Mouse (Mus musculus): ENCODE data around the gene Dnajb14. TPM values are rescaled to one million over a fixed set of nuclear protein-coding genes. Genes with fewer than 3 reads are reported as not detected.

Gene Dnajb14
- 10 to 100 TPM in 1 of 2 experiments, 1 to 10 TPM in 1; 7.6 to 11.5 TPM for polyA plus RNA-seq (2017; shearing (Covaris generic))

DNA sequence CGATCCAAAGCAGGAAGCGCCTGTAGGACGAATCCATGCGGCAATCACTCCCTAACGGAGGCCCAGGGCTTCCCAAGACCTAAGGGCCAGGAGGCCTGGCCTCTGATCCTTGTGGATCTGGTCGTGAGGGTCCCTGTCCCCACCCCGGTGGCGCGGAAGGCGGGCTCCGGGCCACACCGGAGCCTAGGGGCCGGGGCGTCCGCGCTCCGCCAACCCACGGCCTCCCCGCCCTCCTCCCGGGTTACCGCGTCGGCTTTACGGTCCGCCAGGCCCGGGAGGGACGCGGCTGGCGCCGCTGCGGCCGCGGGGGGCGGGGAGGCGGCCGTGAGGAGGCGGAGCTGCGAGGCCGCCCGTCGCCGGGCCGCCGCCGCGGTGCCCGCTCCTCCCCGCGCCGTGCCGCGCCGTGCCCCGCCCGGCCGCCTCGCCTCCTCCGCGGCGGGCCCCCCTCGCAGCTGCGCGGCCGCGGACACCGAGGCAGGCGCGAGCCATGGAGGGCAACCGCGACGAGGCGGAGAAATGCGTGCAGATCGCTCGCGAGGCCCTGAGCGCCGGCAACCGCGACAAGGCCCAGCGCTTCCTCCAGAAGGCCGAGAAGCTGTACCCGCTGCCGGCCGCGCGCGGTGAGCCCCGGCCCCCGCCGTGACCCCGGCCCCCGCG lies at the start of gene Dnajb14:
Gene Dnajb14 (plus strand): TSS at position 239 of the 657 bp plus-strand sequence.

DNA sequence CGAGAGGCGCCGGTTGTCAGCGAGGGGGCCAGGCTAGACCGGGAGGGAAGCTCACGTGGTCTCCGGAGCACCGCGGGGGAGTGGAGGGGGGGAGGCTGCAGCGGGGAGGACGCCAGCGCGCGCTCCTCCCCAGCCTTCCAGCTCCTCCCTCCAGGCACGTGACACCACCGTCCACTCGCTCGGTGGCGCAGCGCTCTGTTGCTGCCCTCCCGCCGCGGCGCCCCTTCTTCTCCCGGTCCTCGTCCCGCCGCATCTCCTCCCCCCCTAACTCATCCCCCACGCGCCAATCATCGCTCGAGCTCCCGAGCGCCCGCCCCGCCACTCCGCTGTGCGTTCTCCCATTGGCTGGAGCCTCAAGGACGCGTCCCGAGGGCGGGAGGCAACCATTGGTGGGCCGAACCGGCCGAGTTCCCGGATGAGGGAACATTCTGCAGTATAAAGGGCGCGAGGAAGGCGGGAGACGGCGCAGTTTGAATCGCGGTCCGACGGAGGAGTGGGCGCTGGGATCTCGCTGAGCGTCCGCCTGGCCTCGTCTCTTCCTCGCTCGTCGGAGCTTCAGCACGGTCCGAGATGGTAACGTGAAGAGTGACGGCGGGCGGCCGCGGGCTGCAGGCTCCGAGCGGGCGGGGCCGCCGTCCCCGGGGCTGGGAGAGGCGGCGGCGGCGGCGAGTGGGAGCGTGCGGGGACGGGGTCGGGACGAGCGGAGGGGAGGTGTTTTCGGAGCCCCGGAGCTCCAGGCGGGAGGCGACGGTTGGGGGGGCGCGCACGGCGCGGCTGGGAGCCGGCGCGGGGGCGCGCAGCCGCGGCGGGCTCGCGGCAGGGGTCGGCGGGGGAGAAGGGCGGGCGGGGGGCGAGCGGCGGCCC lies 3.1 kb upstream of the Dnajb14 start, which contains the start of gene H2afz:
Gene H2afz (plus strand): TSS at position 364 of the 864 bp plus-strand sequence.

DNA sequence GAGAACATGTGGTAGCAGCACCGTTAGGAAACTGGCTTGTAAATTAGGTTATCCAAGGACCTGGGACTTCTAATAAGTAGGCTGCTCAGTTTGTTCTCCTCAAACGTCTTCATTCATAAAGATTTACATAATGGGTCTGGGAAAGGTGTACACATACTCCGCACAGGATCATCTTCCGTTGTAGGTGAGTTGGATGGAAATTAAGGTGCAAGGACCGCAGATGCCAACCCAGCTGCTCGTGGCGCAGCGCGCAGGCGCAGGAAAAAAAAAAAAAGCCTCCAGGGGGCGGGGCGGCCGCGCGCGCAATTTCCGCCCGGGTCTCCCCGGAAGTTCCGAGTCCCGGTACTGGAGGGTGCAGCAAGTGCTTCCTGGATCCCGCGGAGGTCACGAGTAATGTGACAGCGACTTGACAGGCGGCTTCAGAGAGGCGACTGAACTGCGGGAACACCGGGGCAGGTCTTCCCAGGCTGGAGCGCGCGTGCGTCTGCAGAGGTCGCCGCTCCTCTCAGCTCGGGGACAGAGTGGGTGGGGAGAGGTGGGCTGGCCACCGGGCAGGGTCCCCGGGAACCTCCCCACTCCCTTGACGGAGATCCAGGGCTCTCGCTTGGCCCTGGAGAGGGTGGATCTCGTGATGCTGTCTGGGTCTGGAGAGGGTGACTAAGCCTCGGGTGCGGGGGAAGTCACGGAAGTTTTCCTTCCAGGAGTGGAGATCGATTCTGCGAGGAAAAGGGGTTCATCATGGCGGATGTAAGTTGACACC lies 50.9 kb downstream of the Dnajb14 start, which contains the start of gene Lamtor3:
Gene Lamtor3 (plus strand): TSS at position 335 of the 760 bp plus-strand sequence.

Other genes starting within 250 kb of the Dnajb14 start
- gene Ddit4l, start 246.1 kb upstream of the Dnajb14 start, polyA plus RNA-seq (2017; shearing (Covaris generic)) = under 1 TPM; 0.28 to 0.64 TPM
- gene Gm21962, start 196.2 kb upstream of the Dnajb14 start, polyA plus RNA-seq (2017; shearing (Covaris generic)) = not detected
- 1,000 to 10,000 TPM in 1 of 2 experiments, 100 to 1,000 TPM in 1; 589 to 1,267 TPM for gene H2afz, start 3.2 kb upstream of the Dnajb14 start, polyA plus RNA-seq (2017; shearing (Covaris generic))
- gene Lamtor3, start 50.8 kb downstream of the Dnajb14 start, polyA plus RNA-seq (2017; shearing (Covaris generic)) = 10 to 100 TPM; 54.5 to 71.3 TPM
- gene Dapp1, start 113.9 kb downstream of the Dnajb14 start, polyA plus RNA-seq (2017; shearing (Covaris generic)) = 100 to 1,000 TPM in 1 of 2 experiments, 10 to 100 TPM in 1; 87.2 to 132 TPM
- gene 1110002E22Rik, start 197.4 kb downstream of the Dnajb14 start, polyA plus RNA-seq (2017; shearing (Covaris generic)) = under 1 TPM in 1 of 2 experiments, not detected in 1; 0.04 TPM
- under 1 TPM in 1 of 2 experiments, not detected in 1; 0.12 TPM for gene Gm5105, start 199.7 kb downstream of the Dnajb14 start, polyA plus RNA-seq (2017; shearing (Covaris generic))